Mouse (Mus musculus) regulatory T cell (primary cell): Measurements from ENCODE around the gene Coro2b.

Experiments
- in situ Hi-C: fragments of 300-600 bp; cut with MboI, MseI; formaldehyde crosslinking; loops from one replicate; pipeline ENCODE4 v1.15.1; 2025; ENCODE audit warnings: high pct_unique_total_duplicates

Coro2b gene

DNA sequence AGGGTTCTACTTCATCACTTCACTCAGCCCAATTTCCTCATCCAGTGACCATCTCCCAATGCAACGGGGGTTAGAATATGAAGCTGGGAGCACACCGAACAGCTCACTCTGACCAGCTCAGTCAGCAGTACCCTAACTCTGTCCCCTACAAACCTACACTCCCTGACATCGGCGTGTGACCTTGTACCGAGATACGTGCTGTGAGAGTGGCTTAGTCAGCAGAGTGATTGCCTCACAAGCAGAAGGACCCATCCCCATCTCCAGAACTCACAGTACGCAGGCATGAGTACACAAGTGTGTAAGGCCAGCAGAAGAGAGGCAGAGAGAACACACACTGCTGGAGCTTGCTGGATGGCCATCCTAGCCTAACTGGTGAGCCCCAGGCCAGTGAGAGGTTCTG lies 21.7 kb downstream of the Coro2b start:
- in situ Hi-C loops, result no loop called here

- in situ Hi-C loops, result no loop called here
Measured at GRCm38 (mm10) chr9:62513492-62514133, 23.2 kb downstream of the Coro2b start.

DNA sequence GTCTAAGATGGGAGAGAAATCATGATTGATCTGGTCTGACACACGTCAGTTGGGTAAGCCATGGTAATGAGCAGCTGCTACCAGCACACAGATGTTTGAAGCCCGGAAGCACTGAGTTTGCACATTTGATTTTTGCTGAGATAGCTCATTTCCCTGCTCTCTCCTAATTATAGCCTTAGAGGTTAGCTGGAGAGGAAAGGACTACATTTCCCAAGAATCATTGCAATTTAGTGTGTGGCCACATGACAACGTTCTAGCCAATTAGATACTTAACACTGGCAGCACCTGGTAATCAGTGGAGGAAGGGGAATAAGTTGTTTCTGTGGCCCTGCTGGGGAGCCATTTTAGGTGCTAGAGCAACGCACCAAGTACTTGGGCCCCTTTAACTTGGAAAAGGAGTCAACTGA lies 26.3 kb downstream of the Coro2b start:
- in situ Hi-C loops, result no loop called here

DNA sequence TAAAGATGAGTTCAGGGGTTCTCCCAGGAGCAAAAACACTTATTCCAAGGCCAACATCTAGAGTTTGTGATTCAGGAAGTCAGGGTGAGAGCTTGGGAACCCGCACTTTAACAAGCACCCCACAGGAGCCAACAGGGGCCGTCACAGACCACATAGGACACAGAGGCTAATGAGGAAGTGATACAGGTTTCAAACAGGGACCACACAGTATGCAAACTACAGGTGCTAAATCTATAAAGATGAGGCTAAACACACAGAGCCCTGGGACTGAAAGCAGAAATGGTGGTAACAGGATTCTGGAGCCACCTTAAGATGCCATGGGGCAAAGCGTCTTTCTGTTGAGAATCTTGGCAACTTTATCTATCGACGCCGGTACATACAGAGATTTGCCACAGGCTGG lies 27.2 kb downstream of the Coro2b start:
- in situ Hi-C loops, result no loop called here

DNA sequence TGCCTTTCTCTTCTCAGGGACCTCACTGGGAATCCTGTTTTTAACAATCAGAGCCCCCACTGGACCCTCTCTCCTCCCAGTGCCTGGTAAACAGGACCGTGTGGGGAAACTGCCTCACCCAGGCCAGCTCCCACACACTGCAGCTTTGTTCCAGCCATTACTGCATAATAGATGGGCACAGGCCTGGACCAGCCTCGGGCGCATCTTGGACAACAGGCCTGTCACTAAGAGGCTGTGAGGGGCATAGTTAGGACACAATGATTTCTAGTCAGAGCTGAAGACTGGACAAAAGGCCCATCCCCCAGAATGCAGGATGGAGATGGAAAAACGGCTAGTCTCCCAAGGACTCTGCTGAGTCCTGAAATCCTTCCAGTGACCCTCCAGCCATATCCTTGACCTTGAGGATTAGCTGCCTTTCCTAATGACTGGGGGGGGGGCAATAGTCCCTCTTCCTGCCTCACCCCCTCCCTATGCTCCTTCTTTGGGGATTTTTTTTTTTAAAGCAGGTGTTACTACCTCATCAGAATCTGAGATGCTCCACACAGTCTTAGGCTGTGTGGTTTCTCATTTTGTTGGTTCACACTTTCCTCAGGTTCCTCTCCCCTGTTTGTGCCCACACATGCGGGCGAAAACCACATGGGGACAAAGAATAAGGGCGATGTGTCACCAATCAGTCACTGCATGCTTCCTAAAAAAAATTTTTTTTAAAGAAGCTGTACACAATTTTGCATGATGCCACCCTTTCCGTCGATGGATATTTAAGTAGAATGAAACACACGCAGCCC lies 27.9 kb downstream of the Coro2b start:
- in situ Hi-C loops, result no loop called here

GRCm38 (mm10) chr9:62506467-62507067 lies 30.3 kb downstream of the Coro2b start:
- in situ Hi-C loops, result no loop called here

DNA sequence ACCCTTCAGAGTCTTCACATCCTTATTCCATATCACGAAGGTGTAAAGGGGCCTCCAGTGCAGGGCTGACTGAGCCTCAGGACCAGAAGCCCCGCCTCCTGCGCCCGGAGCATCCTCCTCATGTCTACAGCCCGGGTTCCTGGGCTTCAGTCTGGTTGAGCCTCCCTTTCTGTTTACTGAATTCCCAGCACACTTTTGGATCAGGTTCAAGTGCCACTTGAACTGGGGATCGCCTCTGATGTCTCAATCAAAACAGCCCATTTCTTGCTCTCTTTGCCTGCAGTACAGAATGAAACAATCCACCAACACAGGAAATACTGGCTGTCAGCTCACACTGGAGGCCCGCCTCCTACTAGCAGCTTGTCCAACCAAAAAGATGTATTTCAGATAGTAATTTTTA lies 32.7 kb downstream of the Coro2b start:
- in situ Hi-C loops, result no loop called here

DNA sequence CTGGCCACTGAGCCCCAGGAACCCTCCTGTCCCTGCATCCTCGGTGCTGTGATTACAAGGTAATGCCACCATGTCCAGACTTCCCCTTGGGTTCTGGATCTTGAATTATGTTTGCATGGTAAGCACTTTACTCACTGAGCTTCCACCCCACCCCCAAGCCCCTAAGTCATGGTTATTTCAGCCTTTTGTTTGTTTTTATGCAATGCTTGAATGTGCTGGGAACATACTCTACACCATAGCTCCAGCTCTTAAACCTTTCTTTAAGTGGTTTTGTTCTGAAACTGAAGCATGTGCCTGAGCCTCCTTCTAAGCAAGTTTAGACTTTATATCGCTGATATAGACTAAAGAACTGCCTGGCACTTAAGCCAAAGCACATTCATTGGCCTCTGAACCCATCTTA lies 34.5 kb downstream of the Coro2b start:
- in situ Hi-C loops, result no loop called here

GRCm38 (mm10) chr9:62501566-62501965 lies 35.3 kb downstream of the Coro2b start:
- in situ Hi-C loops, result no loop called here

GRCm38 (mm10) chr9:62500007-62500406 lies 36.8 kb downstream of the Coro2b start:
- in situ Hi-C loops, result no loop called here

DNA sequence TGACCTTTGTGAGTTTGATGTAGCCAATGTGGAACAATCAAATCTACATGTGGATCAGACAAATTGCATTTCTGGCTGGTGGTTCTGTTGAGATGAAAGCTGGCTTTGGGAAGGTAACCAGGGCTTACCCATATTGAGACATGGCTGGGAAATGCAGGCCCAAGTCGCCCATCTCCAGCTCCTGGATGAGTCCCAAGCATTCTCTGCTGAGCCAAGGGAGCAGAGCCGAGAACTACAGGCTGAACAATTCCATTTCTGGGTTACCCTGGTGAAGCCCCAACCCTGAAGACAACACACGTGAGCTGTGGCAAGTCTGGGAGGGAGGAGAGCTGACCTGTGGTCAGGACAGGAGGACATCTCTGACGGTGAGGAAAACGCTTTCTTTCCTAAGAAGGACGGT lies 37.9 kb downstream of the Coro2b start:
- in situ Hi-C loops, result no loop called here

- in situ Hi-C loops, result no loop called here
Measured at GRCm38 (mm10) chr9:62497135-62498092, 39.4 kb downstream of the Coro2b start.

- in situ Hi-C loops, result no loop called here
Measured at GRCm38 (mm10) chr9:62492306-62492990, 44.4 kb downstream of the Coro2b start.

DNA sequence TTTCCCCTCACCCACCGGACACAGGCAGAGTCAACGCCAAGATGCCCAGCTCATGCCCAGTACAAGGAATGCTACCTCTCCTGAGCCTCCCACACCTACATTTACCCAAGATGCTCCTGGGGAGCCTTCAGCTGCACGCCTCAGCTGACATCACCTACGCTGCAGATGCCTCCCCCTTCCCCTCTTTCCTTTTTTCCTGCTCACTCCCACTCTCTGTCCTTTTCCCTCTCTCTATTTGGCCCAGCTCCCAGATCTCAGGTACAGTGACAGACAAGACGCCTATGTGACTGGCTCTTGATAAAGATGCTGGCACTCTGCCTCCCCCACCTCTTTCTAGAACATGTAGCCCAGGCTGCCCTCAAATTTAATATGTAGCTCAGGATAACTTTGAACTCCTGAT lies 45.2 kb downstream of the Coro2b start:
- in situ Hi-C loops, result no loop called here

- in situ Hi-C loops, result no loop called here
Measured at GRCm38 (mm10) chr9:62491104-62491503, 45.7 kb downstream of the Coro2b start.

- in situ Hi-C loops, result no loop called here
Measured at GRCm38 (mm10) chr9:62484107-62484506, 52.7 kb downstream of the Coro2b start.

GRCm38 (mm10) chr9:62482788-62483187 lies 54.1 kb downstream of the Coro2b start:
- in situ Hi-C loops, result no loop called here

GRCm38 (mm10) chr9:62480898-62481642 lies 55.8 kb downstream of the Coro2b start:
- in situ Hi-C loops, result no loop called here

DNA sequence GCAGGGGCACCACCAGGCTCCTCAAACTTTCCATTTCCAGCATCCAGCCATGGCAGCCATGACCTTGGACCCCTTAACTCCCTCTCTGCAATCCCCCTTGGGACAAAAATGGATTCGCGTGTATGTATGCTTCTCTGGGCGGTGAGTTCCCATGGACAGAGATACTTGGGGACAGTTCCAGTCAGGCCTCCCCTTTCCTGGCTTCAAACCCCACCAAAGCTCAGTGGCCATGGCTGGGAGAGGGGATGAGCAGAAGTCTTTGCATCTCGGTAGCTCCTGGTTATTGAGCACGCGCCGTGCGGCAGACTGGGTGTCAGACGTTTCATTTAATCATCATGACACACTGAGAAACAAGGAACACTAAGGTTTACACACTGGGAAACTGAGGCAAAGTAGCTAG lies 56.7 kb downstream of the Coro2b start:
- in situ Hi-C loops, result no loop called here

DNA sequence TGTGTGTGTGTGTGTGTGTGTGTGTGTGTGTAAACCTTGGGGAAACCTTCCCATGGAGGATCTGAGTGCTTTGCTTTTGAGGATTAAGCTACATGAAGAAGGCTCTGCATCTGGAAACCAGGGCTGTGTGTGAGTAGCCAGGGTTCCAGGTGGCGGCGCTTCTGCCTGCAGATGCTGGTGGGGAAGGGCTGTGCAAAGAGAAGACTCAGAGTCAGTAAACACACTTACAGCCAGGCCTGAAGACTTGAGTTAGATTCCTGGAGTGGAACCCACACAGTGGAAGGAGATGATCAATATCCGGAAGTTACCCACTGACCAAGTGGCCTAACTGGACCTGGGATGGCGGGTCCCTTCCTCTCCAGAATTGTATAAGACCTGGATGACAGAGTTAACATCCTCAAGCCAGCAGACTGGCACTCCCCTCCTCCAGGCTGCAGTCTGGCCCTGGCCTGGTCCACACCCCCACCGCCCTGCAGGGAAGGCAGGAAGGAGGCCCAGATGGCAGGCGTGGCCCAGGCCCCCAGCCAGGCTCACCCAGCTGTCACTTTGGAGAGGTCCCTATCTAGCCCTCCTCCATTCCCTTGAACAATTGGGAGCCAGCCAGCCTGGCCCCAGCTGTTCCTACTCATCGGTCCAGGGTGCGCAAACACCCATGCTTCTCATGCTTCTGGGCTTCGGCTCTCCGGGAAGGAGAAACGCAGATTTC lies 59.9 kb downstream of the Coro2b start:
- in situ Hi-C loops, result no loop called here
